Mouse (Mus musculus) kidney, embryonic 14.5 days (tissue): ENCODE results near the gene Adam33. TPM values are rescaled to one million over a fixed set of nuclear protein-coding genes. Genes with fewer than 3 reads are reported as not detected.

Experiments
- ATAC-seq: fragments of 200-750 bp; cut with Nextera tagmentation; 2 replicates; pipeline ENCODE4 v1.8.0; 2017; ENCODE audit warnings: moderate number of reproducible peaks, mild to moderate bottlenecking, moderate TSS enrichment, moderate library complexity; ENCODE audit not compliant: low FRiP score, low TSS enrichment
- H3K27ac ChIP-seq: fragments of 300-500 bp; sonication (generic); 2 replicates; pipeline ENCODE4 v1.5.1; 2014; ENCODE audit warnings: low read depth, mild to moderate bottlenecking, low read length, moderate library complexity, mixed read lengths
- H3K27me3 ChIP-seq: fragments of 300-500 bp; sonication (generic); 2 replicates; pipeline ENCODE4 v1.6.1; 2014; ENCODE audit warnings: mild to moderate bottlenecking, low read length; ENCODE audit not compliant: control insufficient read depth, insufficient read depth
- H3K36me3 ChIP-seq: fragments of 300-500 bp; sonication (generic); 2 replicates; pipeline ENCODE4 v1.6.1; 2014; ENCODE audit warnings: low read length, mixed read lengths; ENCODE audit not compliant: control insufficient read depth, insufficient read depth
- H3K4me1 ChIP-seq: fragments of 300-500 bp; sonication (generic); 2 replicates; pipeline ENCODE4 v1.6.1; 2014; ENCODE audit warnings: low read length, mixed read lengths; ENCODE audit not compliant: control insufficient read depth, insufficient read depth
- H3K4me2 ChIP-seq: fragments of 300-500 bp; sonication (generic); replicated peaks from 2 replicates; pipeline ENCODE4 v1.6.1; 2014; ENCODE audit warnings: low read depth, mild to moderate bottlenecking, low read length
- H3K4me3 ChIP-seq: fragments of 300-500 bp; sonication (generic); 2 replicates; pipeline ENCODE4 v1.5.1; 2014; ENCODE audit warnings: mild to moderate bottlenecking, low read length
- H3K9ac ChIP-seq: fragments of 300-500 bp; sonication (generic); 2 replicates; pipeline ENCODE4 v1.6.1; 2014; ENCODE audit warnings: low read depth, mild to moderate bottlenecking, low read length, moderate library complexity
- H3K9me3 ChIP-seq: fragments of 300-500 bp; sonication (generic); 2 replicates; pipeline ENCODE4 v1.6.1; 2016; ENCODE audit warnings: low read length; ENCODE audit not compliant: control insufficient read depth
- WGBS: fragments of 180-500 bp; shearing (Covaris S2); extraction: QIAGEN DNeasy Blood & Tissue Kit; methylation state at CpG from one replicate; pipeline ENCODE4 v1.1.7; 2014; 5-methylcytosine and 5-hydroxymethylcytosine counted together
- polyA plus RNA-seq: library from polyadenylated mRNA; unstranded; fragments of >200 nt; fragmentation: Nextera tagmentation; extraction: Ambion mirVana; gene quantifications from 2 replicates; pipeline ENCODE4 v1.2.1, GENCODE M21; 2014

The Adam33 gene
- polyA plus RNA-seq, 1 experiment from 2014 or later: 1.0 TPM

DNA sequence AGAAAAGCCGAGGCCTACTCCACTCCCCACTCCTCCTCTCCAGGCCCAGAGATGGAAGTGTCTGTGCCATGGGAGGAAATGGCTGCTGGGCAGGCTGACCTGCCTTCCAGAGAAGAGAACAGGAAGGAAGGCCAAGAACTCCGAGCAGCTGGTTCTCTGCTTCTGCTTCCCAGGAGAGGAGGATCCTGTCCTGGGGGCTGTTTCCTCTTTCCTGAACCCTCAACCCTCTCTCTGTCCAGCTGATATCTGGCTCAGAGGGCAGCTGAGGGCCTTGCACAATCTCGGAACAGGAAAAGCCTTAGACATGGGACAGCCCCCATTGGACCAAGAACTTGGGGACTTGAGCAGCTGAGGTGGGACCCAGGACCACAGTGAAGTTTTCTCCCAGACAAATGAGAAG lies 27.2 kb upstream of the Adam33 start:
- Histone ChIP-seq H3K4me2 (no peak overlapping the region), H3K9me3 (no peaks in the 10 kb centered on the region), H3K4me3 (no peak overlapping the region), H3K4me1 (no peaks in the 10 kb centered on the region; the same call in 1 of the 2 replicates), H3K27ac (no peak overlapping the region), H3K9ac (no peak overlapping the region), H3K36me3 (no peaks in the 10 kb centered on the region), H3K27me3 (no peaks in the 10 kb centered on the region)
- no peak for ATAC-seq
- 74% methylated on average over 3 of the region's 3 CpGs for WGBS

DNA sequence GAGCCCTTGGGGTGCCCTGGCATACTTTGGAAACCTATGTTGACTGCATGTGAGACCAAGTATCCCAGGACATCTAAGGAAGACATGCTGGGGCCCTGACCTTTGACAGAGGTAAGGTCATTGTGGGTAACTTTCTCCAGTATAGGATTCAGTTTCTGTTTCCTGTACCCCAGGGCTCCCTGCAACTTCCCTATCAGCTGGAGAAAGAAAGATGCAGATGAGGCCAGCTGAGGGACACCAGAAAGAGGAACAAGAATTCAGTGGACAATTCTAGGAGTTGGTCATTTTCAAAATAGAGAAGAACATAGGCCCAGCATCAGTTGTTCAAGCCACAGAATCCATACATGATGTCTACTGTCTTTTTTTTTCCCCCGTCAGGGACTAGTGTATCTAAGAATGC lies 26.0 kb upstream of the Adam33 start:
- 95% methylated on average over 1 of the region's 1 CpGs for WGBS
- ATAC-seq: no peak

DNA sequence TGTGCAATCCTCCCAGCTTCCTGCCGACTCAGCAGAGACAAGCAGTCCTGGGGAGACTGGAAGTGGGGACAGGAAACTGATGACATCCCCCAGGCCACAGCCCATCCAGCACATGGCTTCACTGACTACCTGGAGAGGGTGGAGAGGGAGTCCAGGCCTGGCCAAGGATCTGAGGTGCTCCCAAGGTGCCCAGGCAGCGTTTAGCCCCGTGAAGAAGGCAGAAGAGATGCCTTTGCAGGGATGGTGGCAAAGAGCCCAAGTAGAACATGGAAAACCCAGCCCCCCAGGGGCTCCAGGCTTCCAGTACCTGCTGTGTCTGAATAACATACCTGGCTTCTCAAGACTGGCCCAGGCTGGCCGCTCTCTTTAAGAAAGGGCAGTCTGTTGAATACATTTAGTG lies 25.0 kb upstream of the Adam33 start:
- Histone ChIP-seq H3K9me3 (no peaks in the 10 kb centered on the region), H3K27ac (no peak overlapping the region), H3K27me3 (no peaks in the 10 kb centered on the region), H3K4me2 (no peak overlapping the region), H3K4me1 (no peaks in the 10 kb centered on the region), H3K36me3 (no peaks in the 10 kb centered on the region), H3K4me3 (no peak overlapping the region), H3K9ac (no peak overlapping the region)
- no peak for ATAC-seq
- WGBS: 82% methylated on average over 4 of the region's 4 CpGs

More for the DNA sequence above, 26.0 kb upstream of the Adam33 start:
- H3K9ac ChIP-seq: no peak overlapping the region
- no peak overlapping the region for H3K4me2 ChIP-seq
- H3K27me3 ChIP-seq: no peaks in the 10 kb centered on the region
- no peaks in the 10 kb centered on the region for H3K36me3 ChIP-seq
- no peak overlapping the region for H3K27ac ChIP-seq
- no peaks in the 10 kb centered on the region for H3K4me1 ChIP-seq
- no peaks in the 10 kb centered on the region for H3K9me3 ChIP-seq
- H3K4me3 ChIP-seq: no peak overlapping the region

DNA sequence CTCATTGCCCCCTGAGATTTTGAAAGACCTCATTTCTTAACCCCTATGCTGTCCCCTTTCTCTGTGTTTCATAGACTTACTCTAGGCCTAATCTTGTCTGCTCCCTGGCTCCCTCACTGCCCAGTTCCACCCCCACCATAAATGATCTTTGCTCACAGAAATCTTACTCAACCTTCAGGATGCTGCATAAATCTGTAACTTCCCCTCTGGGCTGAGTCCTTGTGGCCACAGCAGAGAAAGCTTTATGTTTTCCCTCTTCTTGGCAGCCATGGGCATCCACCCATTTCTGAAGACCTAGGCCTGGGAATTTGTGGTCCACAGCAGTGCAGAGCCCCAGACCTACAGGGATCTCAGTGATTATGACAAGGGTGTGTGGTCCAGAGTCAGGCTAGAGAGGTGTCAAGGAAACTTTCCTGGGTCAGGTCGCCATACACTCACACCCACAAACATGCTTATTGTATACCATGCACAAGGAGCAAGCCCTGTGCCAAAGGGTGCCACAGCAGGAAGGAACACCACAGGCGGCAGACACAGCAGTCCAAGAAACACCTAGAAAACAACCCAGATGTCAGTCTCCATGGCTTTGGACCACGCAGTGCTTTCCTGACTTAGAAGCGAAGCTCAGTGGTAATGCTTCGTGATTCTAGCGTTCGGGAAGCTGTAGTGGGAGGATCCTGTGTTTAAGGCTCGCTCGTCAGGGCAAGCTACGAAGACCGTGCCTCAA lies 23.2 kb upstream of the Adam33 start, which contains the start of gene Siglec1:
Gene Siglec1 (minus strand): TSS at position 99 of the 724 bp plus-strand sequence.
- Histone ChIP-seq H3K9me3 (no peaks in the 10 kb centered on the region), H3K36me3 (no peaks in the 10 kb centered on the region), H3K4me2 (no peak within 1 kb of the TSS), H3K9ac (no peak within 1 kb of the TSS), H3K27me3 (no peaks in the 10 kb centered on the region), H3K4me1 (no peaks in the 10 kb centered on the region), H3K27ac (no peak within 1 kb of the TSS), H3K4me3 (no peak within 1 kb of the TSS)
- no peak for ATAC-seq
- 77% methylated on average over 11 of the region's 11 CpGs for WGBS

DNA sequence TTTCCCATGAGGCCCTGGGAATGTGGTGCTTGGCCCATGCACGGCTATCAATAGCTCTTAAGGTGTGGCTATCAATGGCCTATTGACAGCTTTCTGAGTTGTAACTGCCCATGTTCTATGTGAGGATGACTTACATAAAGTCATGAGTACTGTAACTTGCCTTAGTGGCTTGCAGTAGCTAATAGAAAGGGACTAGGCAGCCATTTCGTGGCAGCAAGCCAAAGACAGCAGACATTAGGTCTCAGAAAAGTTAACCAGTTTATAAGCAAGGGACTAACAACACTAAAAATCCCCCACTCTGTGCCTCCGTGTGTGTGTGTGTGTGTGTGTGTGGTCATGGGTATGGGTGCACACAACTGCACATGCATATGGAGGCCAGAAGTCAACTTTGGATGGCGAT lies 20.6 kb upstream of the Adam33 start:
- 0 out of 2 replicates have a peak, but pooled peaks cover 3% of the 10 kb centered on the region for H3K27me3 ChIP-seq
- H3K36me3 ChIP-seq: no peaks in the 10 kb centered on the region
- no peaks in the 10 kb centered on the region for H3K9me3 ChIP-seq
- 87% methylated on average over 4 of the region's 4 CpGs for WGBS
- no peak overlapping the region for H3K9ac ChIP-seq
- no peaks in the 10 kb centered on the region for H3K4me1 ChIP-seq
- H3K4me3 ChIP-seq: no peak overlapping the region
- H3K27ac ChIP-seq: no peak overlapping the region
- H3K4me2 ChIP-seq: no peak overlapping the region
- no peak for ATAC-seq

DNA sequence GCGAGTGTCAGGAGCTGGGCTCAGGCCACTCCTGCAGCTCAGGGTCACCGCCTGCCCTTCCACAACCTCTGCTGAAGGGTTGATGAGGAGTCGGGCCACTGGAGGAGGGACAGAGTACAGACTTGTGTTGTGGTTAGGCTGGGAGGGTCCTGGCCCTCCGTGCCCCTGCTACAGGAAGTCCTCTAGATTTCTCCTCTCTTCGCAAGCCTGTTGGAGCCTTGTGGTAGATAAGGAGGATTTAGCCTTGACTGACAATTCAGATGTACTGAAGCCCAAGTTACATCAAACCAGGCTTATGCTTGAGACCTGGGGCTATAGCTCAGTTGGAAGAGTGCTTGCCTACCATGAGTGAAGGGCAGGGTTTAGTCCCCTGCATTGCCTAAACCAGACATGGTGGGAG lies 16.9 kb upstream of the Adam33 start:
- no peak overlapping the region for H3K4me3 ChIP-seq
- no peaks in the 10 kb centered on the region for H3K9me3 ChIP-seq
- H3K4me1 ChIP-seq: no peaks in the 10 kb centered on the region
- no peak overlapping the region for H3K27ac ChIP-seq
- 73% methylated on average over 5 of the region's 5 CpGs for WGBS
- ATAC-seq: no peak
- no peak overlapping the region for H3K9ac ChIP-seq
- H3K27me3 ChIP-seq: 0 out of 2 replicates have a peak, but pooled peaks cover 4% of the 10 kb centered on the region
- no peaks in the 10 kb centered on the region for H3K36me3 ChIP-seq
- H3K4me2 ChIP-seq: no peak overlapping the region

DNA sequence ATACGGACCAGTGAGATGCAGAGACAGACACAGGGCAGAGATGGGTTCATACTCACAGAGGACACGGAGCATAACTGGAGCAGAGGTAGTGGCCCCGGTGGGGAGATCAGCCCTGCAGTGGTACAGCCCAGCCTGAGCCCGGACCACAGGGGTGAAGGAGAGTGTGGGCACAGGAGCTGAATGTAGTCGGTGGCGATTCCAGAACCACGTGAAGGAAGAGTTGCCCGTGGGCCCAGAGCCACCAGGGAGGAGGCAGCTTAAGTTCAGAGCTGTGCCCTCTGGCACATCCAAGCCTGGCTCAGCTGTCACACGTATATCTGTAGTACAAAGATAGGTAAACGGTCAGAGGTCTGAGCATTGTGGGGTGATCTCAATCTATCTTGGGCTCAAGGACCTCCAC lies 8.9 kb upstream of the Adam33 start:
- no peak overlapping the region for H3K4me2 ChIP-seq
- no peaks in the 10 kb centered on the region for H3K27me3 ChIP-seq
- WGBS: 86% methylated on average over 10 of the region's 10 CpGs
- ATAC-seq: no peak
- no peak overlapping the region for H3K4me3 ChIP-seq
- 0 out of 2 replicates have a peak, but pooled peaks cover 3% of the 10 kb centered on the region for H3K4me1 ChIP-seq
- no peaks in the 10 kb centered on the region for H3K36me3 ChIP-seq
- H3K9me3 ChIP-seq: no peaks in the 10 kb centered on the region
- no peak overlapping the region for H3K27ac ChIP-seq
- no peak overlapping the region for H3K9ac ChIP-seq

DNA sequence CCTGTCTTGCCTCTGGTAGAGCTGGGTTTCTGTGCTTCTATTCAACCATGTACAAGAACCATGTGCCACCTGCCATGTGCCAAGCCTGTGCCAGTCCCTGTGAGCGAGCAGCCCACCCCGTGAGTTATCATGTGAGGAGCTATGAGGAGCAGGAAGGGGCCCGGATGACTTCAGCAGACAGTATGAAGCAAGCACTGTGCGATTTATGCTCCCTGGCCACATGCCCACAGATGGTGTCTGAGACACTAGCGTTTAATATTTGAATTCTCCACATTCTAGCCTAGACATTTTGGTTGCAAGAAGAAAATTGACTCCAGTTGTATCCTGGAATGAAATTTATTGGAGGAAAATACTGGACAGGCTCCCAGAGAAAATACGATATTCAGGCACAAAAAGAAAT lies 3.9 kb upstream of the Adam33 start:
- H3K4me2 ChIP-seq: no peak overlapping the region
- WGBS: 64% methylated on average over 6 of the region's 6 CpGs
- H3K9me3 ChIP-seq: no peaks in the 10 kb centered on the region
- H3K27ac ChIP-seq: no peak overlapping the region
- H3K36me3 ChIP-seq: no peaks in the 10 kb centered on the region
- no peak overlapping the region for H3K4me3 ChIP-seq
- no peak overlapping the region for H3K9ac ChIP-seq
- no peak for ATAC-seq
- 0 out of 2 replicates have a peak, but pooled peaks cover 3% of the 10 kb centered on the region for H3K4me1 ChIP-seq
- H3K27me3 ChIP-seq: peaks cover 15% of the 10 kb centered on the region; the same call in 1 of the 2 replicates

DNA sequence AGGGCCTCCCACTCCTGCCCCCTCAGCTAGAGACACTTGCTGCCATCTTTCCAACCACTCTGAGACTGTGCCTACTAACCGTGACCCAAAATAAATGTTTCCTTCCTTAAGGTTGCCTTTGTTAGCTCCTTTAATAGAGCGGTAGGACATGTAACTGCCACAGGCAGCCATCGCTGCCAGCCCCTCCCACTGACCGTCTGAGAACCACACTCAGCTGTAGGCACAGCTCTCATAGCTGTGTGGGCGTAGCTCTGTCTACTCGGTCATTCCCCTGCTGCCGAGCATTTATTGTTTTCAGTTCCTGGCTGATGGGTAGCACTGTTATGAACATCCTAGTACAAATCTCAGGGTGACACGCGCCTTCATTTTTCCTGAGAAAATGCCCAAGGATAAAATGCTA lies 2.7 kb upstream of the Adam33 start:
- no peak for ATAC-seq
- Histone ChIP-seq H3K9ac (no peak overlapping the region), H3K4me2 (no peak overlapping the region), H3K4me3 (no peak overlapping the region), H3K27ac (no peak overlapping the region), H3K4me1 (0 out of 2 replicates have a peak, but pooled peaks cover 3% of the 10 kb centered on the region), H3K36me3 (no peaks in the 10 kb centered on the region), H3K9me3 (no peaks in the 10 kb centered on the region), H3K27me3 (peaks cover 21% of the 10 kb centered on the region; the same call in 1 of the 2 replicates)
- 52% methylated on average over 9 of the region's 9 CpGs for WGBS
